Mouse (Mus musculus) embryonic fibroblast, embryonic 13.5 days (primary cell): ENCODE measurements at regions not wholly inside any gene's neighbourhood (a gene's known extent, or its start where the extent isn't known, plus 50 kb on each side); places are given as distances from the start of the nearest gene placed in this dataset.

Experiments
- CTCF ChIP-seq: IDR thresholded peaks from 2 replicates; pipeline ENCODE4 v1.5.1; 2011; ENCODE audit warnings: mild to moderate bottlenecking, control low read depth, low read length, moderate library complexity, borderline replicate concordance; ENCODE audit not compliant: insufficient read depth
- POLR2A ChIP-seq: IDR thresholded peaks from 2 replicates; pipeline ENCODE4 v1.6.1; 2011; ENCODE audit warnings: low read depth, mild to moderate bottlenecking, control low read depth, low read length, moderate library complexity

DNA sequence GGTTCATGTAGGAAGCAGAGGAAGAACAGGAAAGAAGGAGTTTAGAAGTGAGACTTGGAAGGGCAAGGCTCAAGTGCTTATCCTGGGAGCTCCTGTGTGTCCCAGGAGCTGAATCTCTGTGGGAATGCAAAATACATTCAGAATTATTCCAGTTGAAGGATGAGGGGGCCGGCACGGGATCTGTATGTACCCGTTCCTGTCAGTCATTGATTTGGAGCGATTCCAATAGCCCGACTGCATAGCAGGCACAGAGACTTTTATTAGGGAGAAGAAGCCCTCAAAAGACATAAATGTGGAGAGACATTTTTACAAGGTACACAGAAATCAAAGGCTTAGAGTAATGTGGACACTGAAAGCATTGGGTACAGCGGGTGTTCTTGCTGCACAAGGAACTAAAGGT, 181.8 kb upstream of the Pcsk2 start:
- TF ChIP-seq CTCF (no peak), POLR2A (no peak)
